Mouse (Mus musculus) C2C12 (cell line): ENCODE measurements at regions not wholly inside any gene's neighbourhood (a gene's known extent, or its start where the extent isn't known, plus 50 kb on each side); places are given as distances from the start of the nearest gene placed in this dataset.

Source experiments
- H3K27me3 ChIP-seq: one replicate; pipeline ENCODE4 v1.6.1; 2011; ENCODE audit not compliant: control insufficient read depth, insufficient read depth, insufficient read length
- H3K36me3 ChIP-seq: one replicate; pipeline ENCODE4 v1.6.1; 2011; ENCODE audit not compliant: control insufficient read depth, insufficient read depth
- H3K4me3 ChIP-seq: one replicate; pipeline ENCODE4 v1.5.1; 2011; ENCODE audit warnings: mild to moderate bottlenecking, control low read depth; ENCODE audit not compliant: poor library complexity, insufficient read depth, severe bottlenecking
- H3K79me2 ChIP-seq: one replicate; pipeline ENCODE4 v1.6.1; 2011; ENCODE audit not compliant: control insufficient read depth, insufficient read depth
- H3K79me3 ChIP-seq: one replicate; pipeline ENCODE4 v1.6.1; 2011; ENCODE audit warnings: low read depth, control low read depth
- H3ac ChIP-seq: one replicate; pipeline ENCODE3; 2011; ENCODE audit warnings: low read depth; ENCODE audit not compliant: control insufficient read depth, insufficient read length
- CEBPB ChIP-seq: IDR thresholded peaks from one replicate; pipeline ENCODE4 v1.6.1; 2011; ENCODE audit warnings: low read depth, mild to moderate bottlenecking, control low read depth, moderate library complexity
- CTCF ChIP-seq: IDR thresholded peaks from one replicate; pipeline ENCODE4 v1.5.1; 2011; ENCODE audit not compliant: control insufficient read depth, insufficient read depth, insufficient read length
- FOSL1 ChIP-seq: IDR thresholded peaks from one replicate; pipeline ENCODE4 v1.8.0; 2011; ENCODE audit warnings: mild to moderate bottlenecking, low read length; ENCODE audit not compliant: poor library complexity, insufficient read depth, severe bottlenecking
- MAX ChIP-seq: IDR thresholded peaks from one replicate; pipeline ENCODE4 v1.6.1; 2011; ENCODE audit warnings: mild to moderate bottlenecking, control low read depth
- MYOD1 ChIP-seq: IDR thresholded peaks from one replicate; pipeline ENCODE4 v1.6.1; 2011; ENCODE audit warnings: low read depth; ENCODE audit not compliant: control insufficient read depth, insufficient read length
- MYOG ChIP-seq: IDR thresholded peaks from one replicate; pipeline ENCODE4 v1.6.1; 2011; ENCODE audit not compliant: control insufficient read depth, insufficient read length; ENCODE audit errors: extremely low read depth
- USF1 ChIP-seq: IDR thresholded peaks from one replicate; pipeline ENCODE4 v1.6.1; 2011; ENCODE audit warnings: low read depth, mild to moderate bottlenecking, control low read depth, moderate library complexity

- Histone ChIP-seq H3K27me3 (no peaks in the 10 kb centered on the region), H3K79me2 (no peaks in the 10 kb centered on the region), H3K4me3 (no peak overlapping the region), H3ac (no peak overlapping the region), H3K36me3 (no peaks in the 10 kb centered on the region), H3K79me3 (no peaks in the 10 kb centered on the region)
- TF ChIP-seq USF1 = no peak
- no peak for TF ChIP-seq CTCF
- TF ChIP-seq MYOD1 = no peak
- no peak for TF ChIP-seq MYOG
- no peak for TF ChIP-seq CEBPB
- TF ChIP-seq FOSL1 = no peak
- no peak for TF ChIP-seq MAX
Observed at GRCm38 (mm10) chr14:86395531-86395930, 745.5 kb downstream of the Diaph3 start.

GRCm38 (mm10) chr14:86395068-86395467 lies 746.0 kb downstream of the Diaph3 start:
- no peaks in the 10 kb centered on the region for H3K79me2 ChIP-seq
- H3ac ChIP-seq = no peak overlapping the region
- TF ChIP-seq FOSL1 (no peak), MYOG (no peak), CTCF (no peak), MYOD1 (no peak), CEBPB (no peak), USF1 (no peak), MAX (no peak)
- no peaks in the 10 kb centered on the region for H3K27me3 ChIP-seq
- H3K36me3 ChIP-seq = no peaks in the 10 kb centered on the region
- H3K4me3 ChIP-seq = no peak overlapping the region
- H3K79me3 ChIP-seq = no peaks in the 10 kb centered on the region

- Histone ChIP-seq H3K79me3 (no peaks in the 10 kb centered on the region), H3K79me2 (no peaks in the 10 kb centered on the region), H3K36me3 (no peaks in the 10 kb centered on the region), H3K27me3 (no peaks in the 10 kb centered on the region), H3K4me3 (no peak overlapping the region), H3ac (no peak overlapping the region)
- TF ChIP-seq MYOD1 = no peak
- no peak for TF ChIP-seq FOSL1
- TF ChIP-seq USF1 = no peak
- TF ChIP-seq MYOG = no peak
Observed at GRCm38 (mm10) chr14:86385136-86385535, 755.9 kb downstream of the Diaph3 start.

GRCm38 (mm10) chr14:86365032-86365431 lies 776.0 kb downstream of the Diaph3 start:
- TF ChIP-seq CEBPB (no peak), FOSL1 (no peak), CTCF (no peak), MYOG (no peak), USF1 (no peak), MAX (no peak), MYOD1 (no peak)
- H3ac ChIP-seq = no peak overlapping the region
- no peaks in the 10 kb centered on the region for H3K36me3 ChIP-seq
- H3K27me3 ChIP-seq = no peaks in the 10 kb centered on the region
- no peaks in the 10 kb centered on the region for H3K79me2 ChIP-seq
- H3K4me3 ChIP-seq = no peak overlapping the region
- no peaks in the 10 kb centered on the region for H3K79me3 ChIP-seq

- no peaks in the 10 kb centered on the region for H3K79me3 ChIP-seq
- H3K27me3 ChIP-seq = no peaks in the 10 kb centered on the region
- H3K79me2 ChIP-seq = no peaks in the 10 kb centered on the region
- no peaks in the 10 kb centered on the region for H3K36me3 ChIP-seq
- TF ChIP-seq CTCF = no peak
- TF ChIP-seq USF1 = no peak
- no peak for TF ChIP-seq MYOG
- no peak for TF ChIP-seq FOSL1
- TF ChIP-seq CEBPB = no peak
- no peak for TF ChIP-seq MAX
- no peak for TF ChIP-seq MYOD1
- no peak overlapping the region for H3K4me3 ChIP-seq
- H3ac ChIP-seq = no peak overlapping the region
Observed at GRCm38 (mm10) chr14:86360423-86361059, 780.5 kb downstream of the Diaph3 start.

GRCm38 (mm10) chr14:86358584-86358983 lies 782.5 kb downstream of the Diaph3 start:
- Histone ChIP-seq H3K79me3 (no peaks in the 10 kb centered on the region), H3ac (no peak overlapping the region), H3K36me3 (no peaks in the 10 kb centered on the region), H3K79me2 (no peaks in the 10 kb centered on the region), H3K4me3 (no peak overlapping the region), H3K27me3 (no peaks in the 10 kb centered on the region)
- TF ChIP-seq FOSL1 (no peak), CEBPB (no peak), USF1 (no peak), CTCF (no peak), MYOG (no peak), MAX (no peak), MYOD1 (no peak)
